Comparison of ENCODE assay signal across 13 mouse cellular contexts in genomic region chr11:108948501-108948900, GRCm38 (mm10). TPM values are rescaled to one million over a fixed set of nuclear protein-coding genes. Genes with fewer than 3 reads are reported as not detected.
DNase-seq lines count a peak whose midpoint lies in the region; ATAC-seq and TF ChIP-seq lines count a peak whose summit lies in the region.
"Had no signal": no experiment of that assay in that cellular context is flagged by ENCODE, and none has a peak within 500 bp of the region (broad histone marks: within the 10 kb centered on the region; RNA-seq: fewer than 3 reads in every experiment).

No protein-coding gene starts in this region.

- peaks cover 40% of the 10 kb centered on the region for H3K36me3 ChIP-seq in E14TG2a.4 (ENCODE audit: insufficient read depth, low read length)
- peaks cover 51% of the 10 kb centered on the region for H3K36me3 ChIP-seq in forebrain, embryonic 15.5 days
- peaks cover 82% of the 10 kb centered on the region for H3K36me3 ChIP-seq in limb, embryonic 14.5 days (ENCODE audit: control insufficient read depth, insufficient read depth, low read length)
- peaks cover 59% of the 10 kb centered on the region for H3K36me3 ChIP-seq in kidney, embryonic 16.5 days (ENCODE audit: insufficient read depth, low read length)

- H3K9me3 ChIP-seq in E14TG2a.4 (ENCODE audit: low read length) = no peaks in the 10 kb centered on the region
- no peaks in the 10 kb centered on the region for H3K9me3 ChIP-seq in forebrain, embryonic 15.5 days
- H3K9me3 ChIP-seq in limb, embryonic 14.5 days (ENCODE audit: control insufficient read depth, low read length) = no peaks in the 10 kb centered on the region
- no peaks in the 10 kb centered on the region for H3K9me3 ChIP-seq in kidney, embryonic 16.5 days (ENCODE audit: low read length)
- H3K9me3 ChIP-seq: liver, embryonic 13.5 days had no signal

- 76% methylated on average over 7 of the region's 7 CpGs for WGBS in forebrain, embryonic 15.5 days
- 70% methylated on average over 7 of the region's 7 CpGs for WGBS in limb, embryonic 14.5 days
- 65% methylated on average over 7 of the region's 7 CpGs for WGBS in kidney, embryonic 16.5 days

- peak; percentile 45 for DNase-seq in adrenal gland, postnatal 14 days
- DNase-seq in adrenal gland, adult 8-10 months = no peak
- DNase-seq in limb, embryonic 14.5 days (ENCODE audit: low spot score) = no peak
- no peak for DNase-seq in urinary bladder, adult 18-20 months (ENCODE audit: low spot score in 2 of 2)
- DNase-seq: cerebellum, adult 9-10 months; gastrocnemius, postnatal 25 days; kidney, postnatal 36 days; liver, embryonic 13.5 days; thymus, postnatal 25 days had no signal

- TF ChIP-seq POLR2A in limb, embryonic 14.5 days (IDR thresholded peaks at IDR 0.05; ENCODE audit: borderline replicate concordance, extremely low read depth, insufficient read depth, insufficient read length) = no peak

- peaks cover 38% of the 10 kb centered on the region for H3K4me1 ChIP-seq in E14TG2a.4 (replicated peaks; ENCODE audit: low read depth, low read length)
- H3K4me1 ChIP-seq in forebrain, embryonic 15.5 days = peaks cover 26% of the 10 kb centered on the region
- H3K4me1 ChIP-seq in limb, embryonic 14.5 days (ENCODE audit: control insufficient read depth, insufficient read depth, low read length) = peaks cover 24% of the 10 kb centered on the region
- H3K4me1 ChIP-seq in kidney, embryonic 16.5 days (ENCODE audit: insufficient read depth, low read length) = no peaks in the 10 kb centered on the region
- H3K4me1 ChIP-seq: liver, embryonic 13.5 days had no signal

- H3K4me2 ChIP-seq in forebrain, embryonic 15.5 days (replicated peaks) = no peak overlapping the region
- H3K4me2 ChIP-seq in limb, embryonic 14.5 days (replicated peaks; ENCODE audit: low read depth, low read length, severe bottlenecking) = no peak overlapping the region
- no peak overlapping the region for H3K4me2 ChIP-seq in kidney, embryonic 16.5 days (replicated peaks; ENCODE audit: low read depth, low read length)
- H3K4me2 ChIP-seq: liver, embryonic 13.5 days had no signal

- H3K27ac ChIP-seq in forebrain, embryonic 15.5 days (replicated peaks) = peak overlapping the region; percentile 54
- H3K27ac ChIP-seq in limb, embryonic 14.5 days (replicated peaks; ENCODE audit: low read depth, low read length) = peak overlapping the region; percentile 80
- H3K27ac ChIP-seq in kidney, embryonic 16.5 days (ENCODE audit: low read length) = no peak overlapping the region
- H3K27ac ChIP-seq: liver, embryonic 13.5 days had no signal

- no peak overlapping the region; the same call in 1 of the 2 replicates for H3K9ac ChIP-seq in forebrain, embryonic 15.5 days (replicated peaks)
- H3K9ac ChIP-seq in limb, embryonic 14.5 days (ENCODE audit: low read depth, low read length, severe bottlenecking) = no peak overlapping the region
- H3K9ac ChIP-seq in kidney, embryonic 16.5 days (replicated peaks; ENCODE audit: low read length) = no peak overlapping the region
- H3K9ac ChIP-seq: liver, embryonic 13.5 days had no signal

- TF ChIP-seq CTCF in E14TG2a.4 (conservative IDR thresholded peaks at IDR 0.05; ENCODE audit: low read length) = no peak

- no peak; the same call in 1 of the 2 replicates for ATAC-seq in forebrain, embryonic 15.5 days (replicated peaks)
- ATAC-seq in limb, embryonic 14.5 days (ENCODE audit: low FRiP score, low read depth) = no peak
- no peak for ATAC-seq in kidney, embryonic 16.5 days (ENCODE audit: low FRiP score, low TSS enrichment)
- no peak for ATAC-seq in CD4-positive, CD25-positive, alpha-beta regulatory T cell, adult 4 months

- peak overlapping the region; percentile 50 for H3K4me3 ChIP-seq in E14TG2a.4 (replicated peaks; ENCODE audit: low read length)
- H3K4me3 ChIP-seq in forebrain, embryonic 15.5 days = no peak overlapping the region
- no peak overlapping the region for H3K4me3 ChIP-seq in limb, embryonic 14.5 days (replicated peaks; ENCODE audit: low read length)
- H3K4me3 ChIP-seq in kidney, embryonic 16.5 days (ENCODE audit: low read length) = no peak overlapping the region
- H3K4me3 ChIP-seq: liver, embryonic 13.5 days had no signal

- no peaks in the 10 kb centered on the region for H3K27me3 ChIP-seq in E14TG2a.4 (ENCODE audit: insufficient read depth, low read length)
- H3K27me3 ChIP-seq in forebrain, embryonic 15.5 days = no peaks in the 10 kb centered on the region
- H3K27me3 ChIP-seq in limb, embryonic 14.5 days (ENCODE audit: control insufficient read depth, insufficient read depth, low read length) = no peaks in the 10 kb centered on the region
- H3K27me3 ChIP-seq in kidney, embryonic 16.5 days (ENCODE audit: insufficient read depth, low read length) = no peaks in the 10 kb centered on the region
- H3K27me3 ChIP-seq: liver, embryonic 13.5 days had no signal

RNA-seq across cellular contexts. Expression of gene Axin2, which starts 28.4 kb away (rescaled TPM):
- total RNA-seq in adrenal gland, postnatal 14 days (2021) = 31.7 and 43.0 TPM in 2 replicates
- 10 to 100 TPM; 42.3 to 93.1 (median 66.6) TPM for total RNA-seq in adrenal gland, adult 8-10 months (2022)
- polyA plus RNA-seq in forebrain, embryonic 15.5 days (2015; fragmentation: Nextera tagmentation; extraction: Ambion mirVana) = 6.6 and 6.7 TPM in 2 replicates
- polyA plus RNA-seq in limb, embryonic 14.5 days (2012; rRNA removed) = 50.9 and 58.2 TPM in 2 replicates
- 22.6 and 22.7 TPM in 2 replicates for polyA plus RNA-seq in limb, embryonic 14.5 days (2014; fragmentation: Nextera tagmentation; extraction: Ambion mirVana)
- 4.7 and 5.7 TPM in 2 replicates for polyA plus RNA-seq in kidney, embryonic 16.5 days (2015; fragmentation: Nextera tagmentation; extraction: Ambion mirVana)
- 10 to 100 TPM in 1 of 2 experiments, 1 to 10 TPM in 1; 4.4 to 10.5 TPM for polyA plus RNA-seq in CD4-positive, CD25-positive, alpha-beta regulatory T cell, adult 4 months (2017; shearing (Covaris generic))
